Mouse (Mus musculus) heart, embryonic 15.5 days (tissue): ENCODE data around the gene Creld2. TPM values are rescaled to one million over a fixed set of nuclear protein-coding genes. Genes with fewer than 3 reads are reported as not detected.

Source experiments
- ATAC-seq: fragments of 200-750 bp; cut with Nextera tagmentation; replicated peaks from 2 replicates; pipeline ENCODE4 v1.8.0; 2017; ENCODE audit warnings: low read depth, moderate TSS enrichment; ENCODE audit not compliant: insufficient number of reproducible peaks, insufficient read depth, low FRiP score
- H3K27ac ChIP-seq: fragments of 300-500 bp; sonication (generic); 2 replicates; pipeline ENCODE4 v1.5.1; 2015; ENCODE audit warnings: mild to moderate bottlenecking, inconsistent platforms
- H3K27me3 ChIP-seq: fragments of 300-500 bp; sonication (generic); 2 replicates; pipeline ENCODE4 v1.6.1; 2015; ENCODE audit warnings: inconsistent platforms
- H3K36me3 ChIP-seq: fragments of 300-500 bp; sonication (generic); 2 replicates; pipeline ENCODE4 v1.6.1; 2015; ENCODE audit warnings: mild to moderate bottlenecking, inconsistent platforms
- H3K4me1 ChIP-seq: fragments of 300-500 bp; sonication (generic); replicated peaks from 2 replicates; pipeline ENCODE4 v1.6.1; 2015; ENCODE audit warnings: inconsistent platforms
- H3K4me2 ChIP-seq: fragments of 300-500 bp; sonication (generic); 2 replicates; pipeline ENCODE4 v1.6.1; 2015; ENCODE audit warnings: inconsistent platforms, mild to moderate bottlenecking, moderate library complexity
- H3K4me3 ChIP-seq: fragments of 300-500 bp; sonication (generic); 2 replicates; pipeline ENCODE4 v1.5.1; 2015; ENCODE audit warnings: mild to moderate bottlenecking, inconsistent platforms
- H3K9ac ChIP-seq: fragments of 300-500 bp; sonication (generic); 2 replicates; pipeline ENCODE4 v1.6.1; 2015; ENCODE audit warnings: mild to moderate bottlenecking, inconsistent platforms
- H3K9me3 ChIP-seq: fragments of 300-500 bp; sonication (generic); replicated peaks from 2 replicates; pipeline ENCODE4 v1.6.1; 2016; ENCODE audit warnings: inconsistent platforms
- WGBS: fragments of 180-500 bp; shearing (Covaris S2); methylation state at CpG from one replicate; pipeline ENCODE4 v1.1.7; 2015; ENCODE audit warnings: mixed read lengths; 5-methylcytosine and 5-hydroxymethylcytosine counted together
- polyA plus RNA-seq: library from polyadenylated mRNA; unstranded; fragments of >200 nt; fragmentation: Nextera tagmentation; extraction: Ambion mirVana; gene quantifications from 2 replicates; pipeline ENCODE4 v1.2.1, GENCODE M21; 2015

Gene Creld2
- polyA plus RNA-seq, 1 experiment from 2014 or later: 47.5 TPM

- Histone ChIP-seq H3K9me3 (no peaks in the 10 kb centered on the region), H3K27me3 (no peaks in the 10 kb centered on the region), H3K36me3 (no peaks in the 10 kb centered on the region), H3K4me1 (peaks cover 51% of the 10 kb centered on the region), H3K4me3 (no peak overlapping the region), H3K9ac (no peak overlapping the region), H3K27ac (no peak overlapping the region), H3K4me2 (no peak overlapping the region)
- 50% methylated on average over 3 of the region's 3 CpGs for WGBS
- ATAC-seq: no peak
Measured at GRCm38 (mm10) chr15:88842300-88842673, 22.8 kb downstream of the Creld2 start.

GRCm38 (mm10) chr15:88843486-88844097 is 24.1 kb downstream of the Creld2 start:
- H3K4me2 ChIP-seq: no peak overlapping the region
- H3K27me3 ChIP-seq: no peaks in the 10 kb centered on the region
- H3K9me3 ChIP-seq: no peaks in the 10 kb centered on the region
- no peak overlapping the region for H3K4me3 ChIP-seq
- peaks cover 42% of the 10 kb centered on the region for H3K4me1 ChIP-seq
- H3K9ac ChIP-seq: no peak overlapping the region
- H3K36me3 ChIP-seq: no peaks in the 10 kb centered on the region
- 33% methylated on average over 8 of the region's 8 CpGs for WGBS
- no peak overlapping the region for H3K27ac ChIP-seq
- ATAC-seq: no peak

DNA sequence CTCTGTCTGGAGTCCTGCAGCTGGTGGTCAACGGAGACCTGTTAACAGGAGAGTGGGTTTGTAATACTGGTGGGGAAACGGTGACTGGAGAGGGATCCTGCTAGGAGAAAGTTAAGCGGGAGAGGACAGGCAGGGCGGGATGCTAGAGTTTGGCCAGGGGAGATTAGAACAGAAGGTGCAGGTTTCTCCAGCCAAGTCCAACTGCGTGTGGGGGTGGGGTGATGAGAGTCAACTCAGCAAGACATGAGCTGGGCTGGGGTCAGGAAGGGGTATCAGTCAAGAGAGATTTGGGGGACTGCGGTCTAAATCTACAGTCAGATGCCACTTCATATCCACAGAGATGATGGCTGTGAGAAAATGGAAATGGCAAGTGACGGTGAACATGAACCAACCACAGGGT is 25.5 kb downstream of the Creld2 start:
- 86% methylated on average over 7 of the region's 7 CpGs for WGBS
- Histone ChIP-seq H3K36me3 (no peaks in the 10 kb centered on the region), H3K4me2 (no peak overlapping the region), H3K9me3 (no peaks in the 10 kb centered on the region), H3K27ac (no peak overlapping the region), H3K27me3 (no peaks in the 10 kb centered on the region), H3K4me3 (no peak overlapping the region), H3K9ac (no peak overlapping the region), H3K4me1 (peaks cover 34% of the 10 kb centered on the region)
- ATAC-seq: no peak

- H3K9me3 ChIP-seq: no peaks in the 10 kb centered on the region
- no peak overlapping the region for H3K9ac ChIP-seq
- H3K4me3 ChIP-seq: no peak overlapping the region
- no peaks in the 10 kb centered on the region for H3K27me3 ChIP-seq
- H3K36me3 ChIP-seq: no peaks in the 10 kb centered on the region
- peaks cover 23% of the 10 kb centered on the region for H3K4me1 ChIP-seq
- 96% methylated on average over 1 of the region's 1 CpGs for WGBS
- no peak for ATAC-seq
- no peak overlapping the region for H3K4me2 ChIP-seq
- no peak overlapping the region for H3K27ac ChIP-seq
Measured at GRCm38 (mm10) chr15:88848661-88849060, 29.2 kb downstream of the Creld2 start.

DNA sequence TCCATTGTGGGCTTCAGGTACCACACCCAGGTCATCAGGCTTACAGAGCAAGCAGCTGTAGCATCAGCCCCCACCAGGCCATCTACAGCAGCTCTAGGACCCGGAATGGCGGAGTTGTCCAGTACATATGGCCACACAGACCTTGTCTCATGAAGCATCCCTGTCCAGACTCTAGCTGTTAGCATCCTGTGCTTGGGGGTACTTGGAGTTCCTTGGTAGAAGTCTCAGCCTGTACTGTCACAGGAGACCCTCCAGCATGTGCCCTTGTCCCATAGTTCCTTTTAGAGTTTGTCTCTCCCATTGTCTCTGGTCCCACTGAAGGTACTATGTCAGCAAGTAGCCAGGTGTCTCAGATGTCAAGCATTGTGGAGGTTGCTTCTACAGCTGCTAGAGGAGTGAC is 30.2 kb downstream of the Creld2 start:
- H3K27ac ChIP-seq: peak overlapping the region; percentile 83
- H3K27me3 ChIP-seq: no peaks in the 10 kb centered on the region
- H3K9ac ChIP-seq: no peak overlapping the region
- no peak for ATAC-seq
- H3K9me3 ChIP-seq: no peaks in the 10 kb centered on the region
- no peak overlapping the region for H3K4me2 ChIP-seq
- H3K36me3 ChIP-seq: no peaks in the 10 kb centered on the region
- 95% methylated on average over 2 of the region's 2 CpGs for WGBS
- peaks cover 28% of the 10 kb centered on the region for H3K4me1 ChIP-seq
- H3K4me3 ChIP-seq: no peak overlapping the region

- Histone ChIP-seq H3K27me3 (no peaks in the 10 kb centered on the region), H3K9ac (peak overlapping the region; percentile 36), H3K4me3 (0 out of 2 replicates have a peak overlapping the region, but pooled peaks have one; percentile 3), H3K27ac (peak overlapping the region; percentile 83), H3K4me1 (peaks cover 35% of the 10 kb centered on the region), H3K9me3 (no peaks in the 10 kb centered on the region), H3K4me2 (peak overlapping the region; percentile 18; the same call in 1 of the 2 replicates), H3K36me3 (no peaks in the 10 kb centered on the region)
- 29% methylated on average over 10 of the region's 10 CpGs for WGBS
- ATAC-seq: peak; percentile 83
Measured at GRCm38 (mm10) chr15:88850146-88850826, 30.8 kb downstream of the Creld2 start.

GRCm38 (mm10) chr15:88851076-88851475 is 31.6 kb downstream of the Creld2 start:
- 62% methylated on average over 3 of the region's 3 CpGs for WGBS
- Histone ChIP-seq H3K9ac (no peak overlapping the region), H3K4me3 (no peak overlapping the region), H3K4me2 (no peak overlapping the region), H3K4me1 (peaks cover 43% of the 10 kb centered on the region), H3K36me3 (no peaks in the 10 kb centered on the region), H3K27ac (peak overlapping the region; percentile 83), H3K27me3 (no peaks in the 10 kb centered on the region), H3K9me3 (no peaks in the 10 kb centered on the region)
- ATAC-seq: no peak

GRCm38 (mm10) chr15:88851507-88852149 is 32.2 kb downstream of the Creld2 start:
- Histone ChIP-seq H3K4me2 (no peak overlapping the region), H3K27ac (peak overlapping the region; percentile 83; the same call in 1 of the 2 replicates)
- 75% methylated on average over 10 of the region's 10 CpGs for WGBS

DNA sequence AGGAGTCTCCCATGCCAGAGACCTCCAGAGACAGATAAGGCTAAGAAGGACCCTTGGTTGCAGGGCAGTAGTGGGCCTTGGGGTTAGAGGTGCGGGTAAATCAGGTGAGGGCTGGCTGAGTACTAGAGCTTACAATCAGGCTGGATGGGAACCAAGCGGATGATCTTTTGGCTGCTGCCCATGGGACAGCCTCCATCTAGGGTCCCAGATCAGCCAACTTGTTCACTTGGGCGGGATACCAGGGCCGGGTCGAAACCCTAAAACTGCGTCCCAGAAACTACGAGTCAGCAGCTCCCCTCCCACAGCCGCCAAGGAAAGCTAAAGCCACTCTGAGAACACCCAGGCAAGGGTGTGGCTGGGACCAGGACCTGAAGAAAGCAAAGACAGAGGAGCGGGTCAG is 33.7 kb downstream of the Creld2 start:
- WGBS: 89% methylated on average over 9 of the region's 9 CpGs
- no peak overlapping the region for H3K27ac ChIP-seq
- no peak overlapping the region for H3K9ac ChIP-seq
- no peak overlapping the region for H3K4me2 ChIP-seq
- no peaks in the 10 kb centered on the region for H3K9me3 ChIP-seq
- no peak overlapping the region for H3K4me3 ChIP-seq
- no peak for ATAC-seq
- H3K4me1 ChIP-seq: peaks cover 45% of the 10 kb centered on the region
- no peaks in the 10 kb centered on the region for H3K36me3 ChIP-seq
- no peaks in the 10 kb centered on the region for H3K27me3 ChIP-seq

More at GRCm38 (mm10) chr15:88851507-88852149, 32.2 kb downstream of the Creld2 start:
- Histone ChIP-seq H3K9me3 (no peaks in the 10 kb centered on the region), H3K4me3 (no peak overlapping the region), H3K36me3 (no peaks in the 10 kb centered on the region), H3K9ac (no peak overlapping the region), H3K27me3 (no peaks in the 10 kb centered on the region), H3K4me1 (peaks cover 45% of the 10 kb centered on the region)
- ATAC-seq: no peak

GRCm38 (mm10) chr15:88854119-88854968 is 34.9 kb downstream of the Creld2 start:
- 25% methylated on average over 6 of the region's 6 CpGs for WGBS

More at GRCm38 (mm10) chr15:88854119-88854968, 34.9 kb downstream of the Creld2 start:
- Histone ChIP-seq H3K9me3 (no peaks in the 10 kb centered on the region), H3K4me1 (peaks cover 51% of the 10 kb centered on the region), H3K4me2 (no peak overlapping the region), H3K4me3 (no peak overlapping the region), H3K36me3 (no peaks in the 10 kb centered on the region), H3K27ac (peak overlapping the region; percentile 75), H3K27me3 (no peaks in the 10 kb centered on the region), H3K9ac (no peak overlapping the region)
- peak; percentile 32 for ATAC-seq
